Mouse (Mus musculus): ENCODE measurements around the gene Adrm1.

- TF ChIP-seq NRF1 (IDR thresholded peaks at IDR 0.05; ENCODE audit: insufficient read depth, low read depth, low read length, poor library complexity, severe bottlenecking) (no peak), E2F4 (IDR thresholded peaks at IDR 0.05; ENCODE audit: borderline replicate concordance, low read depth, low read length) (no peak), USF1 (IDR thresholded peaks at IDR 0.05; ENCODE audit: low read depth, low read length) (no peak), SIN3A (IDR thresholded peaks at IDR 0.05; ENCODE audit: low read length) (no peak), POLR2A (IDR thresholded peaks at IDR 0.05; ENCODE audit: control insufficient read depth in 1 of 2, insufficient read depth in 1 of 2, low read depth in 1 of 2, low read length in 2 of 2, poor library complexity in 1 of 2) (no peak), CTCF (IDR thresholded peaks at IDR 0.05 in 2 of 3, conservative IDR thresholded peaks at IDR 0.05 in 1 of 3; ENCODE audit: control insufficient read depth in 1 of 3, insufficient read depth in 1 of 3, low read depth in 2 of 3, low read length in 3 of 3, poor library complexity in 1 of 3, severe bottlenecking in 1 of 3) (no peak), KAT2A (conservative IDR thresholded peaks at IDR 0.05; ENCODE audit: low read depth, low read length) (no peak), ZC3H11A (IDR thresholded peaks at IDR 0.05; ENCODE audit: low read depth, low read length) (no peak)
These were observed 47.0 kb downstream of the Adrm1 start for GRCm38 (mm10) chr2:180218241-180218640.

All from MEL (cell line).